Mouse (Mus musculus) cerebellum, postnatal 10 days (tissue): ENCODE data around the gene C2cd3.
A peak's percentile ranks its signal among the peaks of the same experiment; 100 is the strongest.
"Not testable (repeated sequence)": the region's sequence is repeated elsewhere in the genome, so short reads cannot be mapped to it uniquely, and the experiment has no call there.

Experiments
- DNase-seq, 2 experiments: peaks; one replicate each; pipeline ENCODE4 v3.0.0; 2021; ENCODE audit warnings: mixed read lengths in 2 of 2

The C2cd3 gene

GRCm38 (mm10) chr7:100472777-100473176 is 100.7 kb downstream of the C2cd3 start, which contains the start of gene Ucp3:
TSS of gene Ucp3 (plus strand) at chr7:100472990.
- DNase-seq = no peak

GRCm38 (mm10) chr7:100473846-100474454 is 101.9 kb downstream of the C2cd3 start:
- no peak for DNase-seq

- peak; percentile 28 to 58 for DNase-seq
These were observed 102.6 kb downstream of the C2cd3 start for GRCm38 (mm10) chr7:100474680-100475079.

- DNase-seq = peak; percentile 72 to 83
These were observed 107.2 kb downstream of the C2cd3 start for GRCm38 (mm10) chr7:100479100-100479822.

- peak; percentile 52 to 53 for DNase-seq
These were observed 107.8 kb downstream of the C2cd3 start for GRCm38 (mm10) chr7:100479823-100480164.

GRCm38 (mm10) chr7:100480175-100480574 is 108.1 kb downstream of the C2cd3 start:
- DNase-seq = peak; percentile 30 to 35

GRCm38 (mm10) chr7:100482046-100482445 is 110.0 kb downstream of the C2cd3 start:
- DNase-seq = not testable (repeated sequence)

- DNase-seq = no peak
These were observed 112.5 kb downstream of the C2cd3 start for GRCm38 (mm10) chr7:100484493-100484892.

GRCm38 (mm10) chr7:100487301-100487700 is 115.3 kb downstream of the C2cd3 start:
- no peak for DNase-seq

- DNase-seq = peak in 1 of 2 experiments; percentile 60
These were observed 116.5 kb downstream of the C2cd3 start for GRCm38 (mm10) chr7:100488474-100489048.

GRCm38 (mm10) chr7:100492391-100493116 is 120.5 kb downstream of the C2cd3 start:
- DNase-seq = no peak

- peak; percentile 71 to 74 for DNase-seq
These were observed 121.1 kb downstream of the C2cd3 start, which contains the start of gene Ucp2 for GRCm38 (mm10) chr7:100493117-100493483. TSS of gene Ucp2 (plus strand) at chr7:100493337.

GRCm38 (mm10) chr7:100493484-100494414 is 121.7 kb downstream of the C2cd3 start:
- peak; percentile 59 to 63 for DNase-seq

- no peak for DNase-seq
These were observed 122.4 kb downstream of the C2cd3 start for GRCm38 (mm10) chr7:100494415-100494831.

- DNase-seq = no peak
These were observed 123.0 kb downstream of the C2cd3 start for GRCm38 (mm10) chr7:100495042-100495441.

- peak; percentile 69 to 75 for DNase-seq
These were observed 123.7 kb downstream of the C2cd3 start for GRCm38 (mm10) chr7:100495581-100496251.

- no peak for DNase-seq
These were observed 124.3 kb downstream of the C2cd3 start for GRCm38 (mm10) chr7:100496371-100496770.

- no peak for DNase-seq
These were observed 124.8 kb downstream of the C2cd3 start for GRCm38 (mm10) chr7:100496791-100497190.

GRCm38 (mm10) chr7:100497402-100497801 is 125.4 kb downstream of the C2cd3 start:
- DNase-seq = no peak

- no peak for DNase-seq
These were observed 125.9 kb downstream of the C2cd3 start for GRCm38 (mm10) chr7:100497982-100498381.

GRCm38 (mm10) chr7:100499465-100499864 is 127.4 kb downstream of the C2cd3 start:
- DNase-seq = no peak
